Mouse (Mus musculus) frontal cortex, postnatal 14 days (tissue): Measurements from ENCODE around the gene Rfx7.
"Not testable (repeated sequence)": the region's sequence is repeated elsewhere in the genome, so short reads cannot be mapped to it uniquely, and the experiment has no call there.

Experiments
- DNase-seq, 2 experiments: peaks; one replicate each; pipeline ENCODE4 v3.0.0; 2022; ENCODE audit warnings: low spot score in 2 of 2

Rfx7 gene

GRCm38 (mm10) chr9:72640642-72641041 is 108.6 kb downstream of the Rfx7 start:
- DNase-seq: no peak

GRCm38 (mm10) chr9:72641093-72641680 is 109.1 kb downstream of the Rfx7 start:
- no peak for DNase-seq

- DNase-seq: not testable (repeated sequence)
Observed at GRCm38 (mm10) chr9:72642756-72643447, 110.9 kb downstream of the Rfx7 start.

- no peak for DNase-seq
Observed at GRCm38 (mm10) chr9:72643651-72644417, 111.8 kb downstream of the Rfx7 start.

- no peak for DNase-seq
Observed at GRCm38 (mm10) chr9:72644418-72645110, 112.5 kb downstream of the Rfx7 start.

- DNase-seq: no peak
Observed at GRCm38 (mm10) chr9:72649781-72650180, 117.7 kb downstream of the Rfx7 start.

GRCm38 (mm10) chr9:72652961-72653360 is 120.9 kb downstream of the Rfx7 start:
- no peak for DNase-seq

- DNase-seq: no peak
Observed at GRCm38 (mm10) chr9:72653533-72653932, 121.5 kb downstream of the Rfx7 start.

GRCm38 (mm10) chr9:72654593-72655242 is 122.7 kb downstream of the Rfx7 start:
- DNase-seq: no peak

- DNase-seq: no peak
Observed at GRCm38 (mm10) chr9:72655602-72656001, 123.6 kb downstream of the Rfx7 start.

GRCm38 (mm10) chr9:72656491-72656890 is 124.5 kb downstream of the Rfx7 start:
- no peak for DNase-seq

- no peak for DNase-seq
Observed at GRCm38 (mm10) chr9:72656940-72657339, 124.9 kb downstream of the Rfx7 start.

GRCm38 (mm10) chr9:72657694-72658093 is 125.7 kb downstream of the Rfx7 start:
- DNase-seq: no peak

GRCm38 (mm10) chr9:72660139-72660538 is 128.1 kb downstream of the Rfx7 start:
- DNase-seq: no peak

- DNase-seq: no peak
Observed at GRCm38 (mm10) chr9:72660911-72661310, 128.9 kb downstream of the Rfx7 start.

- DNase-seq: no peak
Observed at GRCm38 (mm10) chr9:72661561-72661894, 129.5 kb downstream of the Rfx7 start.

- peak; percentile 87 to 90 for DNase-seq
Observed at GRCm38 (mm10) chr9:72661895-72662661, 130.0 kb downstream of the Rfx7 start, which contains the start of gene Nedd4. Nedd4 (plus strand) TSS chr9:72662346.

- peak; percentile 57 to 66 for DNase-seq
Observed at GRCm38 (mm10) chr9:72662691-72663533, 130.9 kb downstream of the Rfx7 start.

GRCm38 (mm10) chr9:72663534-72663918 is 131.5 kb downstream of the Rfx7 start:
- DNase-seq: no peak
